ENCODE assay signal across 16 mouse cellular contexts in genomic region chr7:7118441-7118840, GRCm38 (mm10).
"Had no signal": no experiment of that assay in that cellular context is flagged by ENCODE, and none has a peak within 500 bp of the region (broad histone marks: within the 10 kb centered on the region; RNA-seq: fewer than 3 reads in every experiment).

No protein-coding gene starts in this region.

- H3K4me2 ChIP-seq: neural tube, embryonic 13.5 days; neural tube, embryonic 15.5 days; stomach, embryonic 15.5 days had no signal

- DNase-seq: retina, postnatal 1 day; right cerebral cortex, adult 18-20 months; right cerebral cortex, postnatal 14 days; right cerebral cortex, postnatal 25 days; right cerebral cortex, postnatal 4 days; spleen, adult 18-20 months; thymus, adult 18-20 months; thymus, adult 2 months; thymus, postnatal 14 days; thymus, postnatal 25 days; thymus, postnatal 36 days; thymus, postnatal 4 days had no signal

- H3K9ac ChIP-seq: neural tube, embryonic 13.5 days; neural tube, embryonic 15.5 days; stomach, embryonic 15.5 days had no signal

- H3K4me3 ChIP-seq: neural tube, embryonic 13.5 days; neural tube, embryonic 15.5 days; stomach, embryonic 15.5 days had no signal

- H3K9me3 ChIP-seq: neural tube, embryonic 13.5 days; neural tube, embryonic 15.5 days; stomach, embryonic 15.5 days had no signal

- H3K27me3 ChIP-seq: neural tube, embryonic 13.5 days; neural tube, embryonic 15.5 days; stomach, embryonic 15.5 days had no signal

- H3K27ac ChIP-seq: neural tube, embryonic 13.5 days; neural tube, embryonic 15.5 days; stomach, embryonic 15.5 days; stomach, postnatal 0 days had no signal
